Mouse (Mus musculus): Measurements from ENCODE around the gene Usp4.

- TF ChIP-seq CTCF (conservative IDR thresholded peaks at IDR 0.05; ENCODE audit: insufficient read depth, insufficient read length, low read depth, low read length) (no peak), POLR2A (IDR thresholded peaks at IDR 0.05; ENCODE audit: low read depth, low read length) (no peak)
These were observed 39.2 kb downstream of the Usp4 start for GRCm38 (mm10) chr9:108386816-108387215.

All from kidney, adult 2 months (tissue).